Mouse (Mus musculus) erythroid progenitor cell, adult 5-6 weeks (primary cell): ENCODE results near the gene Otop3. TPM values are rescaled to one million over a fixed set of nuclear protein-coding genes. Genes with fewer than 3 reads are reported as not detected.

ENCODE experiments used
- ATAC-seq: replicated peaks from 2 replicates; pipeline ENCODE4 v1.8.0; 2016; ENCODE audit warnings: moderate number of reproducible peaks, mild to moderate bottlenecking, moderate TSS enrichment, inconsistent platforms; ENCODE audit not compliant: poor library complexity, low FRiP score, severe bottlenecking
- total RNA-seq, 2 experiments: library from RNA; stranded (forward) in 1 of 2; stranded (reverse) in 1 of 2; fragments of 150-400 nt in 1 of 2; fragments of 186-747, 209-891 nt in 1 of 2; gene quantifications; 2 replicates each; pipeline versions ENCODE4 v1.2.3 to v1.2.4; 2015 to 2017; ENCODE audit warnings: low replicate concordance in 2 of 2

Gene Otop3
- not detected in 2 replicates for total RNA-seq (2015; ENCODE audit: low replicate concordance)
- not detected in 2 replicates for total RNA-seq (2017; ENCODE audit: low replicate concordance)

DNA sequence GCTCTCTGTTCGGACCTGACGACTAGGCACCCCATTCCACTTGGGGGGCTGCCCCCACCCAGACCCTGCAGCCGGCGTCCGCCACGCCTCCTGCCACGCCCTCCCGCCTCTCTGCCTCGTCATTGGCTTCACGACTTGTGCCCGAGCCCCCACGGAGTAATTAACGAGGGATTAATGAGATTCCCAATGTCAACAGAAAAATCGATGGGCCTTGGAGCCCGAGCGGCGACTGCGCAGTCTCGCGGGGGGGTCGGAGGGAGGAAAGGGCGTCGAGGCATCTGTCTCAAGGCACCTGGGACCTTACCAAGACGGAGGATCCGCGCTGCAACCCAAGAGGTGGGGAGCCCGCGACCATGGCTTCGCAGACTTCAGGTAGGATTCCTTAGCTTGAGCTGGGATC is at the start of gene Otop3:
Otop3 (plus strand) TSS at position 201 of the 400 bp plus-strand sequence.
- ATAC-seq = no peak

DNA sequence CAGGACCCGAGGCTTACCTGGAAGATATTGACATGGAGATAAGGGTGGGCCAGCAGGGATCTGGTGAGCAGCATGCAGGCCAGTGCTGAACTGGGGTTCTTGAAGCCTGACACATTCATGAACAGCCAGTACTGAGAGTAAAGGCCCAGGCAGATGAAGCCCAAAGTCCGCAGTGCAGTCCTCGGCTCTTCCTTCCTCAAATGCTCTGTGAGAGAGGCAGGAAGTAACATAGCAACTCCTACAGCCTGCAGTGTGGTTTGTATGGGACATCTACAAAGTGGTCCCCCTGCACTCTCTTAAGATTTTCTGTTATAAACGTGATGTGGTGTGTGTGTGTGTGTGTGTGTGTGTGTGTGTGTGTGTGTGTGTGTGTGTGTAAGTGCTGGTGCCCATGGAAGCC is 49.2 kb upstream of the Otop3 start:
- no peak for ATAC-seq

DNA sequence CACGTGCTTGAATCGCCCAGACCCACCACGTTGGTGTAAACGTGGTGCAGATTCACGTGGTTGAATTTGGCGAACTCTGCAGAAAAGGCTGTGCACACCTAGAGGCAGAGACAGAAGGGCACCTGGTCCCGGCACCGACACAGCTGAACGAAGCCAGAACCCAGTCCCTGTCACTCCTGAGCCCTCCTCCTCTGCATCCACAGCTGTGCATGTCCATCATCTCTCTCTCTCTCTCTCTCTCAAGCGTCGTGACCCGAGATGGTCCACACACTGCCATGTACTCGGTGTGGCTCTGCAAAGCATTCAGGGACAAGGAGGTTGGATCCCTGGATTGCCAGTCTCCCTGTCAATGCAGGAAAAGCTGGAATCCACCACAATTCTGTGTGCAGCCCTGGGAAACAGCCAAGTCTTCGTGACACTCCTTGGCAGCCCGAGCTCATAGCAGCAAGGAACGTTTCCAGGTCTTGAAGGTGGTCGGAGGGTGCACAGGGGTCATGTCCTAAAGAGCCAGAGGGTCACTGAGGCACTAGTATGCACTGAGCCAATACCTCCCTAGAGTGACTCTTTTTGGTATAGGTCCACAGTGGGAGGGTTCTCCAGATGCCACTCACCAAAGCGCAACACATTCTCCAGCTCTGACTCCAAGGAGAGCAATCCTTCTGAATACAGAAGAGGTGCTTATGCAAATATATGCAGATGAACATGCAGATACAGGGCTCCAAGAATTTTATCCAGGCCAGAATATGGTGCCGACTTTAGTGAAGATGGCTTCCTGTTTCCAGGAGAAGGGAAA is 48.1 kb upstream of the Otop3 start:
- no peak for ATAC-seq

DNA sequence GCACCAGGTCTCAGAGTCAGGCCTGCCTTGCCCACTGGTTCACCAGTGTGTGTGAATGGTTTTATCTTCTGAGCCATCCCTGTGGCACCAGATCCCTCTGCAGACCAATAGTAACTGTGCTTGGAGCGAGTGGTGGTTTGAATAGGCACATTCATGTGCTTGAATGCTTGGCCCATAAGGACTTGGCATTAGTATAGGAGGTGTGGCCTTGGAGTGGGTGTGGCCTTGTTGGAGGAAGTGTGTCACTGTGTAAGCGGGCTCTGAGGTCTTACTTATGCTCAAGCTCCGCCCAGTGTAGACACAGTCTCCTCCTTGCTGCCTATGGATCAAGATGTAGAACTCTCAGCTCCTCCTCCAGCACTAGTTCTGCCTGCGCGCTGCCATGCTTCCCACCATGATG is 47.1 kb upstream of the Otop3 start:
- ATAC-seq = no peak

DNA sequence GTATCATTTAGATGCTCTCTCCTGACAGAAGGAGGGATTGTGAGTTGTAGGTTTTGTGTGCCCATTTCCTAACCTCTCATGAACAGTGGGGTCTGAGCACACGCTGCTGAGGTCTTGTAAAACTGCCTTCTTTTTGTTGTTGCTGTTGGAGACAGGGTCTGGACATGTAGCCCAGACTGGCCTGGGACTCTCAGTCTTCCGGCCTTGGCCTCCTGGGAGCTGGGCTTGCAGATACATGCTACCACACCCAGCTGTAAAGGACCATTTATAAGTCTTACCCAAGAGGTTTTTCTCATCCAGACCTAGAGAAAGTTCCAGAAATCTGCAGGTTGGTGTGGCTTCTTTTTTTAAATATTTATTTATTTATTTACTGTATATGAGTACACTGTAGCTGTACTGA is 46.2 kb upstream of the Otop3 start:
- ATAC-seq = no peak

DNA sequence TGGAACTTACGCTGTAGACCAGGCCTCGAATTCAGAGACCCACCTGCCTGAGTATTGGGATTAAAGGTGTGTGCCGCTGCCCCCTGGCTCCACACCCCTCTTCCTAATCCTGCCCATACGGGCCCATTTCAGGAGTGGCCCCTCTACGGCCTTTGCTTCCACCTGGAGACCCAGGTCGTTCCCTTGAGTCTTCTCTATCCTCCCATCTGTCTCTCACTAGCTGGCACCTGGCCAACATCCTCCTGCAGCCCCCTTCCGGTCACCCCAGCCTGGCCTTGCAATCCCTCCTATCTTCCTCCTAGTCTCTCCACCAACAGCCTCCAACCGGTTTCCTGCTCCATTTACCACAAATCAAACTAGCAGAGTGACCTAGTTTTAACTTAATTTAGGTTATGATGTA is 44.6 kb upstream of the Otop3 start:
- no peak for ATAC-seq

DNA sequence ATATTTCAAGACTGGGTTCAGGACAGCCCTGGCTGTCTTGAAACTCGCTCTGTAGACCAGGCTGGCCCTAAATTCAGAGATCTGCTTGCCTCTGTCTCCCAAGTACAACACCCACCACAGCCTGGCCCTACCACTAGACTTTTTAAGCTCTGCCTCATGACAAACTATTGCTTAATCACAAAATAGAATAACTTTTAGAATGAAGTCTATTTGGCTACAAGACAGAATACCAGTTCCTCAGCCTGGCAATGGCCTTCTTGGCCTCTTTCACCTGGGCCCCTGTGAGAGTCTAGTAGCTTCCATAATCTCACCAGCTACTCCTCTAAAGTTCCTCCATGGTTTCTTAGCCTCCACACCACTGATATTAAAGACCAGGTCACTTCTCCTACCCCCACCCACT is 44.2 kb upstream of the Otop3 start:
- no peak for ATAC-seq

DNA sequence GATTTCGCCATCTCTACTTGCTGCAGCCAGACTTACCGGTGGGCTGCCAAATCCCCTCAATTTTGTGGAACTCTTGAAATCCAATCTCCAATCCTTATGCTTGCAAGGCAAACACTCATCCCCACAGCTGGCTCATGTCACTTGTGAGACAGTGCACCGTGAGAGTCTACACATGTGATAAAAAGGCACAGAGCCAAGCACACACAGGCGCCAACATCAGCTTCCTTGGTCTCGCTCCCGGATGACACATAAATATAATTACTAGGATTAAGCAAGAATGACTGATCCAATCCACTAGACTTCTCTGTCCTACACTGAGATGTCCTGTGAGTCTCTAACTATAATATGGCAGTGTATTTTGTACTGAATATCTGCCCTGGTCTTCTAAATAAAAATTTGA is 43.6 kb upstream of the Otop3 start:
- ATAC-seq = no peak

DNA sequence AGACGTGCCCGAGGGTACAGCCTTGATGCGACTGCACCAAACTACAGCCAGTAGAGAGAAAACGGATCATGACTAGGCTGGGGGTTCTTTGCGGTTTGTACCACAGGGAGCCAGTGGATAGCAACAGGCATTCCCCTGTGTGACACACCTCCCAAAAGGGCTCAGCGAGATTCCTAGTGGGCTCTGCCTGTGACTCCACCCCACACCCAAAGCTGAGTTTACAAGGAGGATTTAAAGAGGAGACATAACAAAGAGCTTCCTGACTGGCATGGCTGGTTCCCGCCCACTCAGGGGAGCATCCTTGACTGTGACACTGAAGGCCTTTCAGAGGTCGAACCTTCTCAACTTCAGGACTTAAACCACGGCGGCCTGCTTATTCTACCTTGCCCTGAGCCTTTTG is 43.0 kb upstream of the Otop3 start:
- ATAC-seq = no peak

DNA sequence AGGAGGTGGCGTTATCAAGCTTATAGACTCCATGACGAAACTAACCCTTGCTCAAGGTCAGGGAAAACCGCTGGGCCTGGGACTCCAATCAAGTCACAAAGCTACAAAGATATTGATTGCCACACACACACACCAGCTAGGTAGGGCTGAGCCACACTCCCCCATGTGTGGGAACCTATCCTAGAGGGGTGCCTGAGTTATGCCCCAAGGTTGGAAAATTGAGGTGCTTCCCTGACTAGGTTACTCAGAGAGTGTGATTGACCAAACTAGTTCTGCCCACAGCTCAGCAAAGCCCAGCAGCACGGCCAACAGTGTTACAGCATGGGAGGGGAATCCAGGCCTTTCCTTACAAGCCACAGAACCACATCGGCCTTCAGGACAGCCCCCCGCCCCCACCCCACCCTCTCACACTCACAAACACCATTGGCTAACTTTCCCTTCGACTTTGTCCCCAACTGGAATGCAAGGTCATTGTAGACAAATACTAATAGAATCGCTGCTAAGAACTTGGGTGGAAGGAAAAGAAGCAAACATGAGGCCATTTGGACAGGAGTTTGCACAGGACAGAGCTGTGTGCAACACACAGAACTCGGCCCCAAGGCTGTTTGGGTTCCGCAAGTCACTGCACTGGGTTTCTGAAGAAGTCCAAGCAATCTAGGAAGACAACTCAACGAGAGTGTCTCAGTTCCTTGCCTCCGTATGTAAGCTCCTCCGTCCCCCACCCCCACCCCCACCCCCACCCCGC is 41.7 kb upstream of the Otop3 start:
- ATAC-seq = no peak

DNA sequence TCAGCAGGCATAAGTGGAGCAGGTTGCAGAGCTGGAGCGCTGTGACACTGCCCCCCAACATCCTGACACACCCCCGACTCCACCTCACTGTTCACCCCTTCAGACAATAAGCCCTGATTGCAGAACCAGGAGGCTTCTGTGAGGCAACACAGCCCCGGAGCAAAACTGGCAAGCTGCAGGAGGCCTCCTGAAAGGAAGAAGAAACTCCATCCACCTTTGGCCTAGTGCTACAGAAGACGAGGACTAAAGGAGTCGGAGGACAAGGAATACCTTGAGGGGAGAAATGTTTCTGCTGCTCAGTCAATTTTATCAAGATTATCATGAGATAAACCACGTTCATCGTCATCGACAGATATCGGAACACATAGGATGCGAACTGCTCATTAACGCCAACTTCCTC is 38.6 kb upstream of the Otop3 start:
- no peak for ATAC-seq

DNA sequence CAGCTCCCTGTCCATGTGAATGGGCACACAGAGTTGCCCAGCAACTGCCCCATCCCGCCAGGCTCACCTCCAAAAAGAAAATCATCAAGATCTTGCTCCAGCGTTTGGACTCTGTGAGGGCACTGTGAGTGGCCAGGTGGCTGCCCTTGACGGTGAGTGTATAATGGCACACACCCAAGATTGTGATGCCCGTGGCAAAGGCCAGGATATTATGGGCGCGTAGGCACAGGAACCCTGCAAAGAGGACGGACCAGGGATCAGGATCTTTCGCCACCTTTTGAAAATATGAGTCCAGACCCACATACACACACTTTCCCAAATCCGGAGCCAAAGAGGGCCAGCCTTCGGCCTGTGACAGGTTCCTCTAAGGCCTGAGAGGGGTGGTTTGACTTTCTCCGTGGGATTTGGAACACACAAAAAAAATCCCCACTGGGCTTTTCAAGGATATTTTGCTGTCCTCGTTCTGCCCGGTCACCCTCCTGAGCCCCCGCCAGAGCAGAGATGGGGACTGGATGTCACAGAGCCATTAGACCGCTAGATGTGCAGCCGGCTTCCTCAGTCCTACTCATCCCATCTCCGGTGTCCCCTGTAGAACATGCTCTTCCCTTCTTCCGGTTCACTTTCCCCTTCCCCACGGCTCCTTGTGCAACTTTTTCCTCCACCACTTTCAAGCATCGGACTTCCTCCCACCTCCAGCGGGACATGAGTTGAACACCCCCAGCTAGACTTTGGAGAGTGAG is 37.9 kb upstream of the Otop3 start:
- no peak for ATAC-seq

DNA sequence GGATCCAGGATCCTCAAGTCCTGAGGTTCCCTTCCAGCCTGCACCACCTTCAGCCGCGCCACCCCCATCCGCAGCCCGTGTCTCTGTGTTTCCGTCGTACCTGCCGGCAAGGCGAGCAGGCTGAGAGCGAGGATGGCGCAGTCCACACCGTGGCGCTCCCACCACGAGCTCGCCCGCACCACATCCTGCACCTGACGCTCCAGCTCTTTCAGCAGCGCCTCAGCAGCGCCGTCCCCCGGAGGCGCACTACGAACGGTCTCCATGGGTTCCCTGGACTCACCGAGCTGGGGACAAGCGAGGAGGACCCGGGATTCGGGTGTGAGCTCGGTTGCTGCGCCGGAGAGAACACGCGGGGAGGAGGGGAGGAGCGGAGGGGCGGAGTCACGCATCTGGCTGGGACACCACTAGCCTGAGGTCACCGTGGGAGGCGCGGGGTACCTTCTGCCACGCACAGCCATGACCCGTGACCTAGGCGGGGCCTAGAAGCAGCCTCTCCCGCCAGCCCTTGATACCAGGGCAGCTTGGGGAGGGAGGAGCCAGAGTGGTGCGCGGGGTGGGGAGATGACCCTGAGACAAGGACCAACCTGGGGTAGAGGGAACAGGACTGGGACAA is 37.2 kb upstream of the Otop3 start, which contains the start of gene Fads6:
Fads6 (minus strand) TSS at position 450 of the 613 bp plus-strand sequence.
- ATAC-seq = no peak

DNA sequence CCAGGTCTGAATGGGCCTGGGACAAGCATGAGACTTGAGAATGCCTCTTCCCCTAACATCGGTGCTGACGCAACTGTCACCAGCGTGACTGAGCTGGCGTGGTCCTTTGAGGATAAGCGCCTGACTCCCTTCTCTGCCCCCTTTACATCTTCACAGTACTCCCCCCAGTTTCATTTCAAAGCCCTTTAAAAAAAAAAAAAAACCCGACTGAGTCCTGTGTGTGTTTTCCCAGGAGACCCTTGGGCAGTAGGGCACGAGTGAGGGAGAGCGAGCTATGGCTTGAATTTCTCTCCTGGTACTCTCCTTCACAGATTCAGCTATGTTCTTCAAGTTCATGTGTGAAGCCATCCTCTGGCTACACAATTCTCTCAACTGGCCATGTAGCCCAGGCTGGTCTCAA is 36.4 kb upstream of the Otop3 start:
- no peak for ATAC-seq

DNA sequence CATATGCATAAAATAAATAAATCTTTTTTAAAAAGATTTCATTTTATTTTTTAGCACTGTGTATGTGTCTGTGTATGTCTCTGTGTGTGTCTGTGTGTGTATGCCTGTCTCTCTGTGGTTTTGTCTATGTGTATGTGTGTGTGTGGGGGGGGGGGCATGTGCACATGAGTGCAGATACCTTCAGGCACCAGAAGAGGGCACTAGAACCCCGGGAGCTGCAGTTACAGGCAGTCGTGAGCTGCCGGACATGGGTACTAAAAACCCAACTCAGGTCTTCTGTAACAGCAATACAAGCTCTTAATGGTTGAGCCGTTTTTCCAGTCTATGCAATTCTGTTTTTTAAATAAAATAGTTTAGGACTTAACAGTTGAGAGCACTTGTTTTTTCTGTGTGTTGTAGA is 33.8 kb upstream of the Otop3 start:
- no peak for ATAC-seq

DNA sequence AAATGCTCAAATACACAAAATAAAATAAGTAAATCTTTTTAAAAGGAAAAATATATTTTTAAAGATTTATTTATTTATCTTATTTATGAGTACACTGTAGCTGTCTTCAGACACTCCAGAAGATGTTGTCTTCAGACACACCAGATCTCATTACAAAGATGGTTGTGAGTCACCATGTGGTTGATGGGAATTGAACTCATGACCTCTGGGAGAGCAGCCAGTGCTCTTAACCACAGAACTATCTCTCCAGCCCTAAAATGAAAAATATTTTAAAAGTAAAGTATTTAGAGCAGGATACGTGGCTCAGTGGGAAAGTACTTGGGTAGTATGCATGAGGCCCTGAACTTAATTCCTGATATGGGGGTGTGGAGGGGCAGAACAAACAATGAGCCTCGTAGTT is 33.2 kb upstream of the Otop3 start:
- ATAC-seq = no peak

DNA sequence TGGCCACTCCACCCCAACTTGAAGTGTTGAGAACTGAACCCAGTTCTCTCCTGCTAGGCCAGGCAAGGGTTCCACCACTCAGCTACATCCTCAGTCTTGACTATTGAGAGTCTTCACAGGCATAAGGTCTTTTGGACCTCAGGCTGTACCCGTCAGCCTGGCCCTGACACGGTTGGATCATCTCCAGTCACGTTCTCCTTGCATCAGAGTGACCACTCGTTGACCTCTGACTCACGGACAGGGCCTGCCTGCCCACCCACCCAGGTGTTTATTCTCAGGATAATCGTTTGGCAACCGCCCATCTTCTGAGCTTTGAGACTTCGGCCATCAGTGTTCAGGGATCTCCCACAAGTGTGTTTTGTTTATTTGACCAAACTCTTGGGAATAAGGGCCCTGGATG is 31.4 kb upstream of the Otop3 start:
- ATAC-seq = no peak

DNA sequence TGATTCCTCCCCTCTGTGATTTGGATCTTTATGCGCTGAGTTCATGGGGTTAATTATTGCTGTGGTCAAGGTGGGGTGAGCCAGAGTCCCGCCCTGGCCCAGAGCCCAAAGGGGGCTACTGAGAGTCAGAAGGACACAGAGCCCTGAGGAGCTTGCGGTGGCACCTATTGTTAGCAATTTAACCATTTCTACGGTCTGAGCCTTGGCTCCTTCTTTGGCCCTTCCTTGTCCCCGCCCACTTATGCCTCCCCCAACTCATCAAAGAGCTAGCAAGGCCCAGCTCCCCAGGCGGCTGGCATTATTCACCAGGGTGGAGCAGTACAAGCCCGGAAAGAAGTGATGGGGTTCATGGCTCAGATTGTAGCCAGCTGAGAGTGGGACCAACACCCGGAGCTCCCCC is 27.7 kb upstream of the Otop3 start, which contains the start of gene Otop2:
Otop2 (plus strand) TSS at position 301 of the 400 bp plus-strand sequence.
- ATAC-seq = no peak

DNA sequence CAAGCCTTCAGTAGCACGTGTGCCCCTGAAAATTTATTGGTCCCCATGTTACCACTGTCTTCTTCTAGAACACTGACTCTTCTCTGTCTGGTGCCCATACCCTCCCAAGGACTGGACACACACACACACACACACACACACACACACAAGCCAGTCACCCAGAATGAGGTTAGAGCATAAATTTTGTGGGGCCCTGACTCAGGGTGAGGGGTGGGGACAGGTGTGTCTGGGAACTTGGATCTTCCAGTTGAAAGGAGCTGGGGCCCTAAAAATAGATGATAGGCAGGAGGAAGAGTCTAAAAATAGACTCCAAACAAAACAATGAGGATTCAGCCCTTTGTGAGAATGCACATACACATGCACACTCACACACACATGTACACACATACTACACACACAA is 25.8 kb upstream of the Otop3 start:
- no peak for ATAC-seq

DNA sequence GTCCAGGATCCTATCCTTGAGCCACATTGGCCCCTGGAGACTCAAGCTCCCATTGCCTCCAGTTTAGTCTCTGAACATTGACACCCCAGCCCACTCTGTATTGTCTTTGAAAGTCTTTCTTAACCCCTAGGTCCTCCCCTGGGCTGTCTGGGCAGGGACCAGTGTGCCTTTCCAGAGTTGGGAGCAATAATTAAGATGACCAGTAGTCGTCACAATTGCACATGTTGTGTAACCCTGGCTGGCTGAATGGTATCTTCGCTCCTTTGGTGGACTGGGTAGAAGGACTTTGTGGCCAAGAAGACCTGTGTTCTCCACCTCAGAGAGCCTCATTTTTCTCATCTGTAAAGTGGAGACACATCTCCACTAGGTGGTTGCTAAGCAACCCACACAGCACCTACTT is 20.3 kb upstream of the Otop3 start:
- ATAC-seq = no peak
